Mouse (Mus musculus): ENCODE data around the gene Gm45208. TPM values are rescaled to one million over a fixed set of nuclear protein-coding genes. Genes with fewer than 3 reads are reported as not detected.
A peak's percentile ranks its signal among the peaks of the same experiment; 100 is the strongest.
"Not testable (repeated sequence)": the region's sequence is repeated elsewhere in the genome, so short reads cannot be mapped to it uniquely, and the experiment has no call there.

Gm45208 gene
- total RNA-seq (2021) = not detected
- long read RNA-seq, experiment 1, partial matches to known transcripts = 0 of 1 reads
- long read RNA-seq, experiment 1, other reads (novel, unspliced or antisense) = 1 of 1 reads
- long read RNA-seq, experiment 2 = 0 reads

DNA sequence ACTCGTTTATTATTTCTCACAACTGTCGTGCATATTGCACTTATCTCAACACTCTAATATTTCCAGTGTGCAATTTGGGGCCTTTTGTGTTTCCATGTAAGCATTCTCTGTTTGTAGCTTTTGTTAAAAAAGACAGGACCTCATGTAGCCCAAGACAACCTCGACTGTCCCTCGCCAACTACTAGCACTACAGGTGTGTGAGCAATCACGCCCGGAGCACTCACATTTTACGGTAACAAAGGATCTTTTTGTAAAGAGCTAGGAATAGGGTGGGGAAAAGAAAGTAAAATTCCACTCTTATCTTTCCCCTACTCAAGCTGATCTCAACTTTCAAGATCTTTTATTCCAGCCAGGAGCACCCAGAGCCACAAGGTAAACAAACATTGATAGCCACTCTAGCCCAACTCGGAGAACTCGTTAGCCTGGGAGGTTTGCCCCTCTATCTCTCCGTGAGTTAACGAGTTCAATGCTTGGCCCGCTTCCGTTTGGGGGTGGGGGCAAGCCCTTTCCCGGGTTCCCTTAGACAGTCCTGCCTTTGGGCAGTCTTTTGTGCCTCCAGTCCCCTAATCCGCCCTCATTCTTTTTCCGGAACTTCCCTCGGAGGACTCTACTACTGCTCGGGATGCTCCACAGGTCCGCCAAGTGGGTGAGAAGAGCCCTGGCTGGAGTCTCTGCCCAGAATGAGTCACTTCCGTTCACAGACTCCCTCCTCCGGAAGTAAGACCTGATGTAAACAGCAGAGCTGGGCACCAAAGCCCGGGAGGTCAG lies at the start of gene Gm45208:
Gene Gm45208, plus strand, starts transcription at position 732 of the 768 bp plus-strand sequence.
- intact Hi-C loops (cut with DNase I; ENCODE audit: low total_unique reads) = no loop called here
- DNase-seq = peak; percentile 51

DNA sequence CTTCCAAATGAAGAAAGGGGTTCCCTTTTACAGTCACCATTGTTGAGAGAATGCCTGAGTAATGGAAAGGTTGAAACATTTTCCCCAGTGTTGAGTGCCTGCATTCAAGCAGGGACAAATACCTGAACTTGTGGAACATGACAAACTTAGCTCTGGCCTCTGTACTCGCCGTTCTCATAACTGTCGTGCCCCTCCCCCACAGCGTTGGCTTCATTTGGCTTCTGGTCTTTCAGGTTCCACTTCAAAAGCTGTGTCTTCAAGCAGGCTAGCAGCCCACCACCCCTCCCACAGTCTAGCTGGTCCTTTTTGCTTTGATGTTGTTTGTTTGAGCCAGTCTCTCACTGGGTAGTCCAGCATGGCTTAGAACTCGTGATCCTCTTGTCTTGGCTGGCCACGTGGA lies 49.3 kb upstream of the Gm45208 start:
- DNase-seq = no peak
- intact Hi-C loops (cut with DNase I; ENCODE audit: low total_unique reads) = no loop called here

DNA sequence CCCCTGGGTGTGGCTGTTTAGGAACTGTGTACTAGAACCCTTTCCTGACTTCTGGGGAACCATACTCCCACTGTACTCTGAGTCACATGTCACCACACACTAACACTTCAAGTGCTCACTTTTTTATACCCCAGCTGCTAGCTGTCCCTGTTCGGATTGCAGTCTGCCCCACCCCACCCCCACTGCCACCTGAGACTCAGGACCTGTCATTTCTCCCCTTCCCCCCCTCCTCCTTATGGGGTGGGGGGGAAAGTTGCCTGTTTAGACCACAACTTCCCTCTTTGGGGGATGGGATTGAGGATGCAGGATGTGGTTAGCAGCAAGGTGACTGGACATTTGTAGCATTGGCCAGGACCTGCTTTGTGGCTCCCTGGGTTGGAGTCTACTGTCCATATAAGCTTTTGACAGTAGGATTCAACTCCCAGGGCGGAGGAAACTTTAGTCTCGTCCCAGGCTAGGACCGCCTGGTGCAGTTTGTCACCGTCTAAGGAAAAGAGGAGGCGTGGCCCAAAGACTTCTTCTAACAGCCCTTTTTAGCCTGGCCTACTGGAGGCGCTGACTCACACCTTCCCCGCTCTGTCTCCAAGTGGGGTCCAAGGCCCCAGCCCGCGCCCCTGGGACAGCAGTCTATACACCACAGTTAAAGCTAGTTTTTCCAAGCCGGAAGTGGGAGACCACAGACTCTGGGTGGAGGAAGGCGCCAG lies 48.3 kb upstream of the Gm45208 start:
- intact Hi-C loops (cut with DNase I; ENCODE audit: low total_unique reads) = no loop called here
- DNase-seq = no peak

DNA sequence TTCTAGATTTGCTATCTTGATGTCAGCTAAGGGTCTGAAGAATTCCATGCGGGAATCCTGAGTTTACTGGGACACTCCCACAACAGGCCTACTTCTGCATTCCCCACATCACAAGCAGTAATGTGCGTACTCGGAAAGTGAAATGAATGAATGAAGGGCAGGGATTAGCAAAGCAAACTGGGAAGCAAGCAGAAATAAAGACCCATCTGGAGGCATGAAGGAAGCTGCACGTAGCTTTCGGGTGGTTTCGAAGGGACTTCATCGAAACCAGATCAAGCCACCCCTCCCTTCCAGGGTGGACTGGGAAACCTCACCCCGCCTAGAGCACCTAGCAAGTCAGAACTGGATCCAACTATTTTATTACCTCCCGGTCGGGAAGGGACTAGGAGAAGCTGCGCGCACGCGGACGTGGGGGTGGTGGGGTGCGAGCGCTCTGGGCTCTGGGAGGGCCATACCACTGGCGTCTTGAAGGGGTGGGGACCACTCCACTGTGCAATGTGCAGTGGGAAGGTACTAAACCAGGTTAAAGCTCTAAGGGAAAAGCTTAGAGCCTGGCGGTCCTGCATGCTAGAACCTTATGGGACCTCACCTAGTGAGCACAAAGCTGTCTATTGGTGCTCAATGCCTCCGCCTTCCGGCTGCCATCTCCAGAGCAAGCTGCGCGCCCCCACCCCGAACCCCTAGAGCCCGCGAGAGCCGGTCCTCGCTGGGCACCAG lies 47.6 kb upstream of the Gm45208 start:
- DNase-seq = no peak
- intact Hi-C loops (cut with DNase I; ENCODE audit: low total_unique reads) = no loop called here

DNA sequence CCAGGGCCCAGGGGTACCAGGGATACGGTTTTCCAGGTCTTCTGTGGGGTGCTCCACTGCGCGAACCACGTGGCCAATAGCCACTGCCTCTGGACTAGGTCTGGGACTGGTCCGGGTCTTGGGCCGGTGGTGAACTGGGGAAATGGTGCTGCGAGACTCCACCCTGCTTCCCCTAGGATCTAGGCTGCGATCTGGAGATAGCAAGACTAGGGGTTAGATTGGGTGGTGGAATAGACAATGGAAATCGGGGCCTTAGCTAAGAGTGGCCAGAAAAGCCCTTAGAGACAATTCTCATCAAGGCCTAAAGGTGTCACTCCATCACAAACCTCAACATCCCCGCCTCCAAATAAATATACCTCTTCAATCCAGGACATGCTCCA lies 47.1 kb upstream of the Gm45208 start:
- DNase-seq = no peak
- intact Hi-C loops (cut with DNase I; ENCODE audit: low total_unique reads) = no loop called here

DNA sequence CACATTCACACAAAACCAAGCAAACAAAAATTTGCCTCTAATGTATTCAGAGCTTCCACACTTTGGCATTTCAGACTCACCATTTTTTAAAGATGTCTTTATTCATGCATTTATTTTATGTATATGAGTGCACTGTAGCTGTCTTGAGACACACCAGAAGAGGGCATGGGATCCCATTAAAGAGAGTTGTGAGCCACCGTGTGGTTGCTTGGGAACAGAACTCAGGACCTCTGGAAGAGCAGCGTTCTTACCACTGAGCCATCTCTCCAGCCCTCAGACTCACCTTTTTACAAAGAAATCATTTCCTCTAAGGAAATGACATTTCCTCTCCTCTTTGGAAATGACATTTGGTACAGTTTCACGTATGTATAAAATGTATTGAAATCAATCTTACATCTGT lies 43.1 kb upstream of the Gm45208 start:
- DNase-seq = no peak
- intact Hi-C loops (cut with DNase I; ENCODE audit: low total_unique reads) = no loop called here

DNA sequence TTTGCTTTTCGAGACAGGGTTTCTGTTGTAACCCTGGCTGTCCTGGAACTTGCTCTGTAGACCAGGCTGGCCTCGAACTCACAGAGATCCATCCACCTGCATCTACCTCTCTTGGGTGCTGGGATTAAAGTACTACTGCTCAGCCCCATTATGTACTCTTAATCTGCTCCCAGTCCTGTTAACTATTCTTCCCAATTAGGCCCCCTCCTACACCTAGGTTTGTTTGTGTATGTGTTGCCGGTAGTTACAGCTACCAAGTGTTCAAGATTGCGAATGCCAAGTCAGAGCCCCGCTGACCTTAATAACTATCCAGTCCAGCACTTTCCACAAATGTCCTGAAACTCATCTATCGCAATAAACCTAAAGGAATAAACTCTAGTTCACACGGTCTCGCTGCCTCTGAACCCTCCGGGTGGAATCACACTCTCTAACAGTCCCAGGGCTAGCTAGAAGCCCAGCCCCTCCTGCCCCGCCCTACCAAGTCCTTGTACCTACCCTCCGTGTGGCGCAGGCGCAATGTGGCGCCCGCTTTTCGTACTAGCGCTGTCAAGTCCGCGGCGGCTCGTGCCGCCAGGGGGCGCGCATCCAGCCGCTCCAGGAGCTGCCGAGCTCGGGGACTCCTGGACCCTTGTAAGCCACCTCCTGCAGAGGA lies 42.5 kb upstream of the Gm45208 start:
- DNase-seq = peak; percentile 91
- intact Hi-C loops (cut with DNase I; ENCODE audit: low total_unique reads) = no loop called here

DNA sequence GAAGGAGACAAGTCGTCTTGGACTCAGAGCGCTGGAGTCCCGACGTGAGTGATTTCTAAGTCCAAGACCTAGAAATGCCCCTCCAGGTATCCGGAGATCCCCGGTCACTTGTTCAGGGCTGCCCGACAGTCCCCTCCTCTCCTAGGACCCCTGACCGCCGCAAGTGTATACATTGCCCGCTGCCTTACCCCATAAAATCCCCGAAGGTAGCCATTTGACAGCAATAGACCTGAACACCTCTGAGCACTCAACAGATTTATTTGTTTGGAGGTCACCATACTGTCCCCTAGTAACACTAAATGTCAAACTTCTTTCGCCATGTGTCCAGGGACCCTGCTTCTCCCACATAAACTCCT lies 42.0 kb upstream of the Gm45208 start:
- intact Hi-C loops (cut with DNase I; ENCODE audit: low total_unique reads) = no loop called here
- DNase-seq = no peak

DNA sequence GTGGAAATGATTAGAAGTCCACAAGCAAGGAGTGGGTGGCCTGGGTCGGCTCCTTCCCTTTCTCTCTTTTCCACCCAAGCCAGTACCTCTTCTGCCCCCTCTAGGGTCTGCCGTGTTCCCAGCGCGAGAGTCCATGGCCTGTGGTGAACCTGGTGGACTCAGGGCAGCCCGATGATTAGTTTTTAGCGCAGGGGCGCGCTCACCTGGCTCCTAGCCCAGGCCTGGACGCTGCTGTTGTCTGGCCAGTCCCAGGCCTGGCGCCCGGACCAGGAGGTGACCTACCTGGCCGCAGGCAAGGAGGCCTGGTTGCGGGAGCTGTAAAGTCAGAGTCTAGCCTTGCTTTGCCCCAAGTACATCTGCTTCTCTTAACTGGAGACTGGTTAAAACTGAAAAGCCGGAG lies 41.2 kb upstream of the Gm45208 start, which contains the start of gene Magix:
Gene Magix, minus strand, starts transcription at position 388 of the 400 bp plus-strand sequence.
- intact Hi-C loops (cut with DNase I; ENCODE audit: low total_unique reads) = no loop called here
- no peak for DNase-seq

DNA sequence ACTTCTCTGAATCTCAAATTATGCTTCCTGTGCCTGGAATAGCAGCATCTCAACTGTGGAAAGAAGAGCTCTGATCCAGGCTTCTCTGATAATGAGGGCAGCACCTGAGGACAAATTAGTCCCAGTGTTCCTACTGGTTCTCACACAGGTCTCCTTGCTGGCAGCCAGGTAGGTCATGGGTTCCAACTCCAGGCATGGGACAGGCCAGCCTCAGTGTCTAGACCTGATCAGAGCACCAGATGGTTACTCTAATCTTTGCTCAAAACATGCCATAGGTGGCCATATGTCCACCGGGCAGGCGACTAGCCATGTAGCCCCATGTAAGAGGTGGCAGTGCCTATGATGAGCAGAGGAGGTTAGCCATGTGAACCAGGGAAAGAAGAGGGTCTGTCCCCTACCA lies 33.7 kb upstream of the Gm45208 start:
- no peak for DNase-seq
- intact Hi-C loops (cut with DNase I; ENCODE audit: low total_unique reads) = loop anchor here (5.0 kb wide), 1 partner anchor 46 kb away; no protein-coding TSS in a partner anchor

DNA sequence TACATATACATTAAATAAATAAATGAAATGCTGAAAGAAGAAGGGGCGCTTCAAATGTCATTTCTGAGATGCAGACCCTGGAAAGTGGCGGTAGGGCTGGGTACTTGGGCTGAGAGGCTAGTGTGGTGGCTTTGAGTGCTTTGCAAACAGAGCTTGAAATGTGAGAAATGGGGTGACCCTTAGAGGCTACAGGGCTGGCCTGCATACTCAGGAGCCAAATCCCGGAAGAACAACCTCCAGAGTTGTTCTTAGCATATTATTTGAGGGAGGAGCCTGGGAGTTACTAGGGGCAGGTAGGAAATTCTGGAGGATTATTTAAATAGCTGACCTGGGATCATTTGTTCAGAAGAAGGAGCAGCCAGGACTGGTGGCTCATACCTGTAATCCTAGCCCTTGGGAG lies 31.6 kb upstream of the Gm45208 start:
- DNase-seq = no peak
- intact Hi-C loops (cut with DNase I; ENCODE audit: low total_unique reads) = no loop called here

DNA sequence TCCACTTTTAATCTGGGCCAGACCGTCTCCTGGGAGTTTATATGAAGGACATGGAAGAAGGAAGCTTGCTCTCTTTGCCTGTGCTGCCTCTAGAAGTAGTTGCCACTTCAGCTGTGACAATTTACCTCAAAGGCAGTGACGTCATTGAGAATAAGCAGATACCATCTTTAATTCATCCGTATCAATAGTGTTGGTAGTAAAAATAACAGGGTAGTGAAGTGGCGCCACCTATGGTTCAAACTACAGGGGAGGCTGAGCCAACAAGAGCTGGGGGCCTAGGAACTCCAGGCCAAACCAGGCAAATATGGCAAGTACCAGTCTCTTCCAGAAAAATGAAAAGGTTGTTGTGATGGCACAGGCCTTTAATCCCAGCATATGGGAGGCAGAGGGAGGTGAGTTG lies 29.2 kb upstream of the Gm45208 start:
- intact Hi-C loops (cut with DNase I; ENCODE audit: low total_unique reads) = no loop called here
- no peak for DNase-seq

DNA sequence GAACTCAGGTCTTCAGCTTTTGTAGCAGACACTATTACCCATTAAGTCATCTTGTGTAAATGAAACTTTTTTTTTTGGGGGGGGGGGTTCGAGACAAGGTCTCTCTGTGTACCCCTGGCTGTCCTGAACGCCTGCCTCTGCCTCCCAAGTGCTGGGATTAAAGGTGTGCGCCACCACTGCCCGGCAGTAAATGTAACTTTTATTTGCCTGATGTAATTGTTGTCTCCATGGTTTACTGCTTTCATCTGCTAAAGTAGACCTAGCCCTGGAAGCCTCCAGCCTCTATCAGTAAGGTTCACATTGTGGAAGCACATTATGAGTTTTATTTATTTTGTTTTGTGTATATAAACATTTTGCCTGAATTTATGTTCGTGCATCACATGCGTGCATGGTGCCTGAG lies 25.5 kb upstream of the Gm45208 start:
- no peak for DNase-seq
- intact Hi-C loops (cut with DNase I; ENCODE audit: low total_unique reads) = no loop called here

DNA sequence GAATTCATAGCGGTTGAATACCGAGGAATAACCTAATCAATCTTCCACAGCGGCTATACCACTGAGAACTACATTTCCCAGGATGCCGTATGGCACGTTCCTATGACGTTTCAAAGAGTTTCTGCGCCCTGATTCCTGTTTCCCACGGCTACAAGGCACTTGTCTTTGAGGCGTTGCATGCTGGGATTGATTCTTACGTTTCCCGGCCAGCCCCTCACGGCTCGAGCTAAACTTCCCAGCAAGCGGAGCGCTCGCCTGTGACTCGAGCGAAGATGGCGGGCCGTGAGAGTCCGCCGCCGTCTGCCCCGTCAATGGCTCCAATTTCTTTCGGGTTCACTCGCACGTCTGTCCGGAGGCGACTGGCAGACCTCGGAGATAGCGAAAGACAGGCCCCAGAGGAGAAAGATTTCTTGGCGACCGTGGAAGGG lies 25.1 kb upstream of the Gm45208 start, which contains the start of gene Gpkow:
Gene Gpkow, plus strand, starts transcription at position 178 of the 428 bp plus-strand sequence.
- intact Hi-C loops (cut with DNase I; ENCODE audit: low total_unique reads) = no loop called here
- peak; percentile 80 for DNase-seq

DNA sequence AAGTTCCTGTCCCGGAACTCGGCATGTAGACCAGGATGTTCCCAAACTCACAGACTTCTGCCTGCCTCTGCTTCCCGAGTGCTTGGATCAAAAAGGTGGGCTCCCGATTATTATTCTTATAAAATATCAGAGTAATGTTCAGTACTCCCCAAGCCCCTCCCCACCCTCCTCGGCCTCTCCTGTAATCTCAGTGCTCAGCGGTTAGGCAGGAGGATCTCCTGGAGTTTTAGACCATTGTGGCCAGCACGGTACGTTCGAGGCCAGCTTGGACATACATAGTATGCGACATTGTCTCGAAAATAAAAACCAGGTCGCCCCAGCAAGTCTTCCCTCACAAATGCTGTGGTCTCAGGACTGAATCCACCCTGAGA lies 8.3 kb upstream of the Gm45208 start:
- intact Hi-C loops (cut with DNase I; ENCODE audit: low total_unique reads); DNase-seq: not testable (repeated sequence)

DNA sequence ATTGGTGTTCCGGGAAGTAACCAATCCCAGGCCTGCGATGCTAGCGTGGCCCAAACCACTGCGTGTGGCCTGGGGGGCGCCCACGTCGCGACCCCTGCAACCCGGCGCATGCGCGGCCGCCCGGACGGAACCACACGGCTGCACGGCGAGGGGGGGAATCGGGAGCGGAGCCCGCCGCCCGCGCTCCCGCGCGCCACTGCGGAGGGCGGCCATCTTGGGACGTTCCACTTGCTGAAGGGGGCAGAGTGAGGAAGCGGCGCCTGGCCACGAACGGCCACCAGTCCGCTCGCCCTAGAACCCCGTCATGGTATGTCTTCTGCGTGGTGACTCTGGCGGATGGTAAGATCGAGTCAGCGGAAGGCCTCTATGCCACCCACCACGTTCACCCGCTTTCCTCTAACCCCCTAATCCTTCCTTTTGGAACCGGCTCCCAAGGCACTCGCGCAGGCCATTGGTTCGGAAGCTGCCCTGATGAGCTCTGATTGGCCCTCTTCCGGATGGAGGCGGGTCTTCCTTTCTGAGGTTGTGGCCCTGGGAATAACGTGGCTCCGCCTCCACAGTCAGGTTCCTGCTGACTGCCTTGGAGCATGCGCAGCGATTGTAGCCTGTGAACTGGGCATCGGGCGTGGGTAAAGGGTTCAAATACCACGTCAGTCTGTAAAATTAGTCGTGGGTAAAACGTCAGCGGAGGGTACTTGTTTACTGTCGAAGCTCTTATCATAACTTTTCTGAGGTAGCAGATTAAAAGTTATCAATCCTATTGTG lies 7.7 kb upstream of the Gm45208 start, which contains the start of gene Wdr45:
Gene Wdr45, plus strand, starts transcription at position 199 of the 765 bp plus-strand sequence.
- intact Hi-C loops (cut with DNase I; ENCODE audit: low total_unique reads) = not testable (repeated sequence)
- DNase-seq = peak; percentile 92

DNA sequence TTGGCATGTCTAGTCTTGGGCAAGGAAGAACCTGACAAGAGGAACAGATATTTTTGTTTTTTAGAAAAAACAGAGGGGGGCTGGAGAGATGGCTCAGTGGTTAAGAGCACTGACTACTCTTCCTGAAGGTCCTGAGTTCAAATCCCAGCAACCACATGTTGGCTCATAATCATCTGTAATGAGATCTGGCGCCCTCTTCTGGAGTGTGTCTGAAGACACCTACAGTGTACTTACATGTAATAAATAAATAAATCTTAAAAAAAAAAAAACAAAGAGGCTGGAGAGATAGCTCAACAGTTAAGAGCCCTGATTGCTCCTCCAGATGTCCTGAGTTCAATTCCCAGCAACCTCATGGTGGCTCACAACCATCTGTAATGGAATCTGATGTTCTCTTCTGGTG lies 6.0 kb upstream of the Gm45208 start:
- DNase-seq; intact Hi-C loops (cut with DNase I; ENCODE audit: low total_unique reads): not testable (repeated sequence)

DNA sequence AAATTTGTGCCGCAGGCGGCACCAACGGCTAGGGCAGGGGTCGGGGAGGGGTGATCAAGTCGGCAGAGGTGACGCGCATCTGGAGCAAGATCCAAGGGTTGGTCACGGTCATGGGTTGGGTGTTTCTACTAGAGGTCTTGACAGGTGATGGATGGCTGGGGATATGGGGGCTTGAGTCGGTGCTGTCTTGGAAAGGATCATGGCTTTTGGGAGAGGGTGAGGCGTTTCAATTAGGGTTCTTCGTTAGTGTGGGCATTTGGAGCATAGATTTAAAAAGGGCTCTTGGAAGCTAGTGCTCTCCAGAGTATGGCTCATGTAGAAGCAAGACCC lies 202 bp downstream of the Gm45208 start:
- DNase-seq = no peak
- intact Hi-C loops (cut with DNase I; ENCODE audit: low total_unique reads) = no loop called here

DNA sequence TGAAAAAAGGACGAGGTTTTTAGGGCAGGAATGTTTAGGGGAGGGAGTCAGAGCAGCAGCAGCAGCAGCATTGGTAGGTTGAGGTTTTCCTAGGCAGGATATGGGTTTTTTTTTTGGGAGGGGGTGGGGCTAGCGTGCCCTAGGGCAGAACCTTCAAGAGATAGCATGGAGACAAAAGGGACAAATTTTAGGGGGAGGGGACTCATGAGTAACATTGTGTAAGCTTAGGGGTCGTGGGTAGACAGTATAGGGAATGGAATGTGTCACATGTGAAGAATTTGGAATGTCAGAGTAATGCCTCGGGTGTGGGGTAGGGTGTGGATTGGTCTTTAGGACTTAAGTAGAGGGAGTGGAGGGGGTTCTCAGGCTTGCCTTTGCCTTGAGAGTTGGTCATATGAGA lies 646 bp downstream of the Gm45208 start:
- intact Hi-C loops (cut with DNase I; ENCODE audit: low total_unique reads) = no loop called here
- DNase-seq = no peak
